Mouse (Mus musculus) MEL (cell line): ENCODE results near the gene Ubash3b.
A peak's percentile ranks its signal among the peaks of the same experiment; 100 is the strongest.

Experiments used
- CHD2 ChIP-seq: IDR thresholded peaks from 2 replicates; pipeline ENCODE4 v1.6.1; 2011; ENCODE audit warnings: low read length, improper control_type of control experiment
- CTCF ChIP-seq, 3 experiments: IDR thresholded peaks in 2 of 3; conservative IDR thresholded peaks in 1 of 3; 2 replicates each; pipeline ENCODE4 v1.5.1; 2011 to 2012; ENCODE audit warnings: low read length in 3 of 3, low read depth in 2 of 3, mild to moderate bottlenecking in 2 of 3, improper control_type of control experiment in 1 of 3, inconsistent platforms in 1 of 3, mixed read lengths in 1 of 3, moderate library complexity in 1 of 3; ENCODE audit not compliant: control insufficient read depth in 1 of 3, insufficient read depth in 1 of 3, poor library complexity in 1 of 3, severe bottlenecking in 1 of 3
- E2F4 ChIP-seq: IDR thresholded peaks from 2 replicates; pipeline ENCODE4 v1.6.1; 2011; ENCODE audit warnings: low read depth, low read length, improper control_type of control experiment, borderline replicate concordance
- EP300 ChIP-seq, 2 experiments: IDR thresholded peaks; 2 replicates each; pipeline ENCODE4 v1.6.1; 2011; ENCODE audit warnings: improper control_type of control experiment in 2 of 2, low read length in 2 of 2, low read depth in 1 of 2, mild to moderate bottlenecking in 1 of 2
- GABPA ChIP-seq: IDR thresholded peaks from 2 replicates; pipeline ENCODE4 v1.6.1; 2012; ENCODE audit warnings: low read depth, mild to moderate bottlenecking, inconsistent platforms, low read length, improper control_type of control experiment, moderate library complexity
- MEF2A ChIP-seq: IDR thresholded peaks from 2 replicates; pipeline ENCODE4 v1.6.1; 2014; ENCODE audit warnings: low read depth, mild to moderate bottlenecking, inconsistent platforms, low read length, improper control_type of control experiment; ENCODE audit not compliant: poor library complexity, insufficient replicate concordance, severe bottlenecking; ENCODE audit errors: extremely low read depth
- MXI1 ChIP-seq: IDR thresholded peaks from 2 replicates; pipeline ENCODE4 v1.6.1; 2011; ENCODE audit warnings: mild to moderate bottlenecking, low read depth, low read length, improper control_type of control experiment
- POLR2A ChIP-seq, 2 experiments: IDR thresholded peaks; 2 replicates each; pipeline ENCODE4 v1.6.1; 2011 to 2012; ENCODE audit warnings: low read length in 2 of 2, mild to moderate bottlenecking in 2 of 2, control low read depth in 1 of 2, improper control_type of control experiment in 1 of 2, low read depth in 1 of 2, moderate library complexity in 1 of 2; ENCODE audit not compliant: control insufficient read depth in 1 of 2, insufficient read depth in 1 of 2, poor library complexity in 1 of 2
- POLR2AphosphoS2 ChIP-seq: IDR thresholded peaks from 2 replicates; pipeline ENCODE4 v1.6.1; 2011; ENCODE audit warnings: low read length, improper control_type of control experiment
- TCF12 ChIP-seq: IDR thresholded peaks from 2 replicates; pipeline ENCODE4 v1.6.1; 2014; ENCODE audit warnings: low read depth, mild to moderate bottlenecking, inconsistent platforms, low read length, improper control_type of control experiment, moderate library complexity
- UBTF ChIP-seq: IDR thresholded peaks from 2 replicates; pipeline ENCODE4 v1.6.1; 2012; ENCODE audit warnings: low read depth, mild to moderate bottlenecking, inconsistent platforms, low read length, improper control_type of control experiment, moderate library complexity, borderline replicate concordance; ENCODE audit not compliant: insufficient read depth
- ZNF384 ChIP-seq: IDR thresholded peaks from 2 replicates; pipeline ENCODE4 v1.6.1; 2012; ENCODE audit warnings: low read depth, mild to moderate bottlenecking, inconsistent platforms, low read length, improper control_type of control experiment

DNA sequence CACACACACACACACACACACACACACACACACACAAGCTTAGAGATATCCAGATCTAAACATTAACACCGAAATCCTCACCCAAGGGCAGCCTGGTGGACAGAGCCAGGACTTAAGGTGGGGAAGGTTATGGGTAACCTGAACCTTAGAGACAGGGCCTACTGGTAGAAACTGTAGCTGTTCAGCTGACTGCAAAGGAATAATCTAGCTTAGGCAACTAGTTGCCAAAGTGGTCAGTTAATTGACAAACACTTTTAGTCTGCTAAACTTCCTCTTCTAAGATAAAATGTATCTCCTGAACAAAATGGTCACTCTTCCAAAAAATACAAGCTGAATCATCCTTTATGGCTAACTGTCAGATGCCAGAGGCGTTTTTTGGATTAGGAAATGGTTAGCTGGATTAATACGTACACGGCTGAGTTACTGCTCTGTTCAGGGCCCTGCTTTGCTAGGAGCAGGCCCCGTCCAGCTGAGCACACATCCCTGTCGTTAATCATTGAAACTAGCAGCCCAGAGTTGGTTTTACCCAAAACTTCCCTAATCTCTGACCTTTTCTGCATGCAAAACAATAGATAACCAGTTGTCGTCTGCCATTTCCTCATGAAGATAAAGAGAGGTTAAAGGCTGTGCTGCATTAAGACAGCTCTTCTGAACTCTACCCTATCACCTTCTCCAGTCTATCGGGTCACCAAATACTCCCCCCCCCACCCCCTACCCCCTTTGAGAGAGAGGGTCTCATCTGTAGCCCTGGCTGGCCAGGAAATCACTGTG lies 102.5 kb downstream of the Ubash3b start:
- TF ChIP-seq GABPA: no peak
- TF ChIP-seq POLR2A (IDR thresholded peaks at IDR 0.05; ENCODE audit: control insufficient read depth in 1 of 2, insufficient read depth in 1 of 2, low read depth in 1 of 2, low read length in 2 of 2, poor library complexity in 1 of 2): no peak
- no peak for TF ChIP-seq CTCF (IDR thresholded peaks at IDR 0.05 in 2 of 3, conservative IDR thresholded peaks at IDR 0.05 in 1 of 3; ENCODE audit: control insufficient read depth in 1 of 3, insufficient read depth in 1 of 3, low read depth in 2 of 3, low read length in 3 of 3, poor library complexity in 1 of 3, severe bottlenecking in 1 of 3)
- peak; percentile 69 to 79 for TF ChIP-seq EP300 (IDR thresholded peaks at IDR 0.05; ENCODE audit: low read depth in 1 of 2, low read length in 2 of 2)
- TF ChIP-seq UBTF: no peak
- no peak for TF ChIP-seq CHD2
- TF ChIP-seq E2F4: no peak
- TF ChIP-seq MXI1: 0 out of 2 replicates have a peak, but pooled peaks have one; percentile 27
- no peak for TF ChIP-seq POLR2AphosphoS2
- TF ChIP-seq ZNF384: no peak
- TF ChIP-seq MEF2A: no peak
- TF ChIP-seq TCF12: peak; percentile 79
